In the genomic region with DNA sequence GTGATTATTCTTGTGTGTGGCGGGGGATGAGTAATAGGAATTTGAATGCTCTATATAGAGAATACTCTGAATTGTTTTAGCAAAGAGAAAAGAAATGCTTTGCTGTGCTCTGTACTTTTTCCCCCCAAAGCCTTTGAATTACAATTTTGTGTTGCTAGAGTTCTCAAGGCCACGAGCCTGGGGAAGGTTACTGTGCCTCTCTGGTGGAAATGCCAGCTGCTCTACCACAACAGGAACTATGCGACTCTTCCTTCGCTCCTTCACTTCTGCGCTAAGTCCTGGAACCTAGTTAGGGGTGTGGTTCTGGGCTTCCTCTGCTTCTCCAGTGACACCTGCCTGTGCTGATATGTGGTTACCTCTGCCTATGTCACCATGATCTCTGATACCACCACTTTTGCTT, we compare ENCODE assay signal across 24 mouse cellular contexts. TPM values are rescaled to one million over a fixed set of nuclear protein-coding genes. Genes with fewer than 3 reads are reported as not detected.
DNase-seq lines count a peak whose midpoint lies in the region; ATAC-seq and TF ChIP-seq lines count a peak whose summit lies in the region.
"Had no signal": no experiment of that assay in that cellular context is flagged by ENCODE, and none has a peak within 500 bp of the region (broad histone marks: within the 10 kb centered on the region; RNA-seq: fewer than 3 reads in every experiment).

No protein-coding gene starts in this region.

- no peaks in the 10 kb centered on the region for H3K9me3 ChIP-seq in heart, postnatal 0 days (replicated peaks; ENCODE audit: control insufficient read depth, low read length)
- no peaks in the 10 kb centered on the region for H3K9me3 ChIP-seq in embryonic facial prominence, embryonic 13.5 days
- H3K9me3 ChIP-seq in midbrain, embryonic 14.5 days (ENCODE audit: control insufficient read depth, low read length): no peaks in the 10 kb centered on the region
- H3K9me3 ChIP-seq: embryonic facial prominence, embryonic 15.5 days; limb, embryonic 13.5 days; liver, embryonic 12.5 days; midbrain, embryonic 10.5 days had no signal

- peak overlapping the region; percentile 52; the same call in 1 of the 2 replicates for H3K27ac ChIP-seq in heart, postnatal 0 days (ENCODE audit: low read depth)
- H3K27ac ChIP-seq in embryonic facial prominence, embryonic 13.5 days: peak overlapping the region; percentile 93
- no peak overlapping the region for H3K27ac ChIP-seq in midbrain, embryonic 14.5 days (replicated peaks; ENCODE audit: low read depth, low read length)
- H3K27ac ChIP-seq: layer of hippocampus, adult 2 months; liver, embryonic 12.5 days; midbrain, embryonic 10.5 days had no signal

- ATAC-seq in heart, postnatal 0 days (ENCODE audit: insufficient read depth, low read depth): no peak
- no peak for ATAC-seq in embryonic facial prominence, embryonic 13.5 days (ENCODE audit: insufficient number of reproducible peaks, insufficient read depth, low FRiP score, low TSS enrichment, low read depth)
- no peak for ATAC-seq in midbrain, embryonic 14.5 days (ENCODE audit: low FRiP score, low TSS enrichment)
- ATAC-seq: CD4-positive, CD25-positive, alpha-beta regulatory T cell, adult 4 months; forebrain, embryonic 16.5 days; intestine, postnatal 0 days; liver, embryonic 12.5 days had no signal

- no peak for TF ChIP-seq EP300 in heart, postnatal 0 days (IDR thresholded peaks at IDR 0.05; ENCODE audit: low read depth)

- peaks cover 15% of the 10 kb centered on the region for H3K4me1 ChIP-seq in heart, postnatal 0 days (ENCODE audit: control insufficient read depth, insufficient read depth)
- peaks cover 60% of the 10 kb centered on the region for H3K4me1 ChIP-seq in embryonic facial prominence, embryonic 13.5 days
- no peaks in the 10 kb centered on the region for H3K4me1 ChIP-seq in midbrain, embryonic 14.5 days (ENCODE audit: control insufficient read depth, insufficient read depth, low read length)
- H3K4me1 ChIP-seq: liver, embryonic 12.5 days had no signal

- H3K4me2 ChIP-seq in heart, postnatal 0 days (ENCODE audit: low read depth, low read length): no peak overlapping the region
- peak overlapping the region; percentile 54 for H3K4me2 ChIP-seq in embryonic facial prominence, embryonic 13.5 days
- H3K4me2 ChIP-seq in midbrain, embryonic 14.5 days (ENCODE audit: low read length): no peak overlapping the region
- H3K4me2 ChIP-seq: liver, embryonic 12.5 days had no signal

- no peaks in the 10 kb centered on the region for H3K27me3 ChIP-seq in heart, postnatal 0 days (ENCODE audit: control insufficient read depth, insufficient read depth, low read length)
- H3K27me3 ChIP-seq in embryonic facial prominence, embryonic 13.5 days: no peaks in the 10 kb centered on the region
- no peaks in the 10 kb centered on the region for H3K27me3 ChIP-seq in midbrain, embryonic 14.5 days (ENCODE audit: control insufficient read depth, insufficient read depth, low read length)
- H3K27me3 ChIP-seq: limb, embryonic 13.5 days; liver, embryonic 12.5 days had no signal

- DNase-seq in adrenal gland, postnatal 14 days: peak; percentile 39
- no peak for DNase-seq in adrenal gland, postnatal 25 days
- DNase-seq in heart, postnatal 0 days (ENCODE audit: low spot score): no peak
- no peak for DNase-seq in heart, adult 8-10 months (ENCODE audit: low spot score)
- no peak for DNase-seq in midbrain, embryonic 14.5 days
- DNase-seq in spleen, postnatal 10 days (ENCODE audit: low spot score in 2 of 2): no peak
- DNase-seq: cerebellum, adult 11 months; cerebellum, adult 9-11 months; gastrocnemius, postnatal 36 days; heart, postnatal 10 days; kidney, postnatal 25 days; layer of hippocampus, postnatal 36 days; lung, adult 18-20 months; lung, postnatal 10 days had no signal

- TF ChIP-seq CTCF in heart, postnatal 0 days (IDR thresholded peaks at IDR 0.05; ENCODE audit: low read depth): no peak

- 67% methylated on average over 5 of the region's 5 CpGs for WGBS in heart, postnatal 0 days
- WGBS in embryonic facial prominence, embryonic 13.5 days: 73% methylated on average over 5 of the region's 5 CpGs
- WGBS in midbrain, embryonic 14.5 days: 93% methylated on average over 5 of the region's 5 CpGs

- H3K4me3 ChIP-seq in heart, postnatal 0 days (ENCODE audit: low read depth, low read length): no peak overlapping the region
- no peak overlapping the region for H3K4me3 ChIP-seq in embryonic facial prominence, embryonic 13.5 days
- H3K4me3 ChIP-seq in midbrain, embryonic 14.5 days (replicated peaks; ENCODE audit: low read depth, low read length): no peak overlapping the region
- H3K4me3 ChIP-seq: layer of hippocampus, adult 2 months; liver, embryonic 12.5 days; midbrain, embryonic 10.5 days had no signal

- no peaks in the 10 kb centered on the region for H3K36me3 ChIP-seq in heart, postnatal 0 days (replicated peaks; ENCODE audit: control insufficient read depth, insufficient read depth, low read length)
- no peaks in the 10 kb centered on the region for H3K36me3 ChIP-seq in embryonic facial prominence, embryonic 13.5 days
- H3K36me3 ChIP-seq in midbrain, embryonic 14.5 days (ENCODE audit: control insufficient read depth, insufficient read depth, low read length): no peaks in the 10 kb centered on the region
- H3K36me3 ChIP-seq: embryonic facial prominence, embryonic 15.5 days; limb, embryonic 13.5 days; liver, embryonic 12.5 days; midbrain, embryonic 10.5 days had no signal

- H3K9ac ChIP-seq in heart, postnatal 0 days (replicated peaks; ENCODE audit: low read depth, low read length): no peak overlapping the region
- 0 out of 2 replicates have a peak overlapping the region, but pooled peaks have one; percentile 44 for H3K9ac ChIP-seq in embryonic facial prominence, embryonic 13.5 days
- H3K9ac ChIP-seq in midbrain, embryonic 14.5 days (replicated peaks; ENCODE audit: low read length): no peak overlapping the region
- H3K9ac ChIP-seq: embryonic facial prominence, embryonic 15.5 days; liver, embryonic 12.5 days had no signal

RNA-seq across cellular contexts. Expression of a gene that starts 44.7 kb away (rescaled TPM):
- total RNA-seq in adrenal gland, postnatal 14 days (2021): 38.0 and 45.8 TPM in 2 replicates
- total RNA-seq in adrenal gland, postnatal 25 days (2021): 67.2 and 126 TPM in 2 replicates
- total RNA-seq in heart, postnatal 0 days (2014; rRNA removed; ENCODE audit: low replicate concordance): 21.1 and 26.8 TPM in 2 replicates
- polyA plus RNA-seq in heart, postnatal 0 days (2015; fragmentation: Nextera tagmentation; extraction: Ambion mirVana): 33.8 and 43.7 TPM in 2 replicates
- total RNA-seq in heart, adult 8-10 months (2022): 10 to 100 TPM; 29.2 to 44.2 (median 39.5) TPM
- 35.4 and 38.1 TPM in 2 replicates for polyA plus RNA-seq in embryonic facial prominence, embryonic 13.5 days (2015; fragmentation: Nextera tagmentation; extraction: Ambion mirVana)
- polyA plus RNA-seq in midbrain, embryonic 14.5 days (2014; fragmentation: Nextera tagmentation; extraction: Ambion mirVana): 6.4 and 10.7 TPM in 2 replicates
- total RNA-seq: neutrophil, adult 5-6 weeks had no signal
